Mouse (Mus musculus) forebrain, embryonic 11.5 days (tissue): ENCODE results near the gene Asic2. TPM values are rescaled to one million over a fixed set of nuclear protein-coding genes. Genes with fewer than 3 reads are reported as not detected.

Experiments used
- ATAC-seq: fragments of 200-750 bp; cut with Nextera tagmentation; replicated peaks from 2 replicates; pipeline ENCODE4 v1.8.0; 2017; ENCODE audit warnings: moderate TSS enrichment; ENCODE audit not compliant: low FRiP score
- DNase-seq: peaks from one replicate; pipeline ENCODE4 v3.0.0-alpha.2; 2017; ENCODE audit warnings: low spot score
- H3K27ac ChIP-seq: fragments of 300-500 bp; sonication (generic); 2 replicates; pipeline ENCODE4 v1.5.1; 2014; ENCODE audit warnings: low read depth, low read length
- H3K27me3 ChIP-seq: fragments of 300-500 bp; sonication (generic); 2 replicates; pipeline ENCODE4 v1.6.1; 2014; ENCODE audit warnings: mild to moderate bottlenecking, low read length, mixed read lengths; ENCODE audit not compliant: control insufficient read depth, insufficient read depth
- H3K36me3 ChIP-seq: fragments of 300-500 bp; sonication (generic); 2 replicates; pipeline ENCODE4 v1.6.1; 2014; ENCODE audit warnings: mild to moderate bottlenecking, low read length, moderate library complexity, mixed read lengths; ENCODE audit not compliant: control insufficient read depth, insufficient read depth
- H3K4me1 ChIP-seq: fragments of 300-500 bp; sonication (generic); replicated peaks from 2 replicates; pipeline ENCODE4 v1.6.1; 2014; ENCODE audit warnings: low read length, mixed read lengths; ENCODE audit not compliant: control insufficient read depth, insufficient read depth
- H3K4me2 ChIP-seq: fragments of 300-500 bp; sonication (generic); 2 replicates; pipeline ENCODE4 v1.6.1; 2014; ENCODE audit warnings: low read depth, mild to moderate bottlenecking, low read length, moderate library complexity, mixed read lengths; ENCODE audit not compliant: severe bottlenecking
- H3K4me3 ChIP-seq: fragments of 300-500 bp; sonication (generic); 2 replicates; pipeline ENCODE4 v1.5.1; 2014; ENCODE audit warnings: low read depth, low read length
- H3K9ac ChIP-seq: fragments of 300-500 bp; sonication (generic); 2 replicates; pipeline ENCODE4 v1.6.1; 2014; ENCODE audit warnings: low read length
- H3K9me3 ChIP-seq: fragments of 300-500 bp; sonication (generic); 2 replicates; pipeline ENCODE4 v1.6.1; 2016; ENCODE audit warnings: low read length, mixed read lengths; ENCODE audit not compliant: control insufficient read depth
- WGBS: fragments of 180-500 bp; shearing (Covaris S2); extraction: QIAGEN DNeasy Blood & Tissue Kit; methylation state at CpG from one replicate; pipeline ENCODE4 v1.1.7; 2014; 5-methylcytosine and 5-hydroxymethylcytosine counted together
- polyA plus RNA-seq: library from polyadenylated mRNA; unstranded; fragments of >200 nt; fragmentation: Nextera tagmentation; extraction: Ambion mirVana; gene quantifications from 2 replicates; pipeline ENCODE4 v1.2.1, GENCODE M21; 2014

Asic2 gene
- polyA plus RNA-seq, 1 experiment from 2014 or later, result 0.94 TPM

GRCm38 (mm10) chr11:81189103-81189502, 779.2 kb downstream of the Asic2 start:
- no peak for ATAC-seq
- H3K9me3 ChIP-seq, result no peaks in the 10 kb centered on the region
- no peak overlapping the region for H3K27ac ChIP-seq
- H3K9ac ChIP-seq, result no peak overlapping the region
- no peaks in the 10 kb centered on the region for H3K36me3 ChIP-seq
- DNase-seq, result peak; percentile 27
- H3K4me1 ChIP-seq, result no peaks in the 10 kb centered on the region
- no peak overlapping the region for H3K4me3 ChIP-seq
- H3K27me3 ChIP-seq, result no peaks in the 10 kb centered on the region
- no peak overlapping the region for H3K4me2 ChIP-seq
- WGBS, result 93% methylated on average over 6 of the region's 6 CpGs

- H3K4me3 ChIP-seq, result no peak overlapping the region
- H3K27ac ChIP-seq, result no peak overlapping the region
- no peak overlapping the region for H3K9ac ChIP-seq
- H3K9me3 ChIP-seq, result no peaks in the 10 kb centered on the region
- H3K36me3 ChIP-seq, result no peaks in the 10 kb centered on the region
- DNase-seq (peak; percentile 9), ATAC-seq (no peak)
- H3K27me3 ChIP-seq, result no peaks in the 10 kb centered on the region
- H3K4me1 ChIP-seq, result no peaks in the 10 kb centered on the region
- WGBS, result 88% methylated on average over 3 of the region's 3 CpGs
- H3K4me2 ChIP-seq, result no peak overlapping the region
Measured at GRCm38 (mm10) chr11:81187851-81188250, 780.4 kb downstream of the Asic2 start.

GRCm38 (mm10) chr11:81184721-81185120, 783.5 kb downstream of the Asic2 start:
- Histone ChIP-seq H3K36me3 (no peaks in the 10 kb centered on the region), H3K4me3 (no peak overlapping the region), H3K9ac (no peak overlapping the region), H3K9me3 (no peaks in the 10 kb centered on the region), H3K4me1 (no peaks in the 10 kb centered on the region), H3K27ac (no peak overlapping the region), H3K27me3 (no peaks in the 10 kb centered on the region), H3K4me2 (no peak overlapping the region)
- ATAC-seq (no peak), DNase-seq (peak; percentile 43)
- 66% methylated on average over 7 of the region's 7 CpGs for WGBS

GRCm38 (mm10) chr11:81164890-81165289, 803.4 kb downstream of the Asic2 start:
- H3K9me3 ChIP-seq, result no peaks in the 10 kb centered on the region; the same call in 1 of the 2 replicates
- no peak overlapping the region for H3K4me3 ChIP-seq
- no peaks in the 10 kb centered on the region for H3K27me3 ChIP-seq
- H3K4me2 ChIP-seq, result no peak overlapping the region
- 81% methylated on average over 2 of the region's 2 CpGs for WGBS
- DNase-seq (no peak), ATAC-seq (no peak)
- no peaks in the 10 kb centered on the region for H3K4me1 ChIP-seq
- H3K9ac ChIP-seq, result no peak overlapping the region
- H3K36me3 ChIP-seq, result no peaks in the 10 kb centered on the region
- H3K27ac ChIP-seq, result no peak overlapping the region

GRCm38 (mm10) chr11:81163056-81163455, 805.2 kb downstream of the Asic2 start:
- no peak overlapping the region for H3K4me2 ChIP-seq
- 63% methylated on average over 4 of the region's 4 CpGs for WGBS
- no peaks in the 10 kb centered on the region for H3K27me3 ChIP-seq
- H3K9me3 ChIP-seq, result no peaks in the 10 kb centered on the region; the same call in 1 of the 2 replicates
- DNase-seq (no peak), ATAC-seq (no peak)
- no peaks in the 10 kb centered on the region for H3K36me3 ChIP-seq
- H3K4me3 ChIP-seq, result no peak overlapping the region
- no peak overlapping the region for H3K9ac ChIP-seq
- no peaks in the 10 kb centered on the region for H3K4me1 ChIP-seq
- H3K27ac ChIP-seq, result no peak overlapping the region

DNA sequence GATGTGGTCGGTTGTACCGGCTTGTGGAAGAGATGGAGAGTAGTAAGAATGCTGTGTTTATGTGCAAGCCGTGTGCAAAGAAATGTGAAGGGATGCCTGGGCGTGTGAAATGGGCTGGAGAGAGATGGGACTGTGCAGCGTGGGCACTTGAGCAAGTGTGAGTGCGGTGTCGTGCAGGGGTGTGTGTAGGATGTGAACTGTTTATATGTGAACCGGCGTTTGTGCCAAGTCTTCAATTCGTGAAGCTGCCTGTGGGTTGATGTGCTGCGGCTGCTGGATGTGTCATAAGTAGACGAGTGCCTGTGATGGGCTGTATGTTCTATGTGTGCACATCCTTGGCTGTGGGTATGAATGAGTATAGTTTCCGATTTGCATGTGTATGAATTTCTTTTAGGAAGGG, 814.4 kb downstream of the Asic2 start:
- Histone ChIP-seq H3K4me2 (peak overlapping the region; percentile 96), H3K4me3 (peak overlapping the region; percentile 50), H3K4me1 (peaks cover 3% of the 10 kb centered on the region; the same call in 1 of the 2 replicates), H3K36me3 (no peaks in the 10 kb centered on the region), H3K9me3 (no peaks in the 10 kb centered on the region), H3K9ac (no peak overlapping the region), H3K27ac (no peak overlapping the region), H3K27me3 (peaks cover 12% of the 10 kb centered on the region)
- ATAC-seq (peak; percentile 22; the same call in 1 of the 2 replicates), DNase-seq (no peak)
- 15% methylated on average over 13 of the region's 13 CpGs for WGBS

DNA sequence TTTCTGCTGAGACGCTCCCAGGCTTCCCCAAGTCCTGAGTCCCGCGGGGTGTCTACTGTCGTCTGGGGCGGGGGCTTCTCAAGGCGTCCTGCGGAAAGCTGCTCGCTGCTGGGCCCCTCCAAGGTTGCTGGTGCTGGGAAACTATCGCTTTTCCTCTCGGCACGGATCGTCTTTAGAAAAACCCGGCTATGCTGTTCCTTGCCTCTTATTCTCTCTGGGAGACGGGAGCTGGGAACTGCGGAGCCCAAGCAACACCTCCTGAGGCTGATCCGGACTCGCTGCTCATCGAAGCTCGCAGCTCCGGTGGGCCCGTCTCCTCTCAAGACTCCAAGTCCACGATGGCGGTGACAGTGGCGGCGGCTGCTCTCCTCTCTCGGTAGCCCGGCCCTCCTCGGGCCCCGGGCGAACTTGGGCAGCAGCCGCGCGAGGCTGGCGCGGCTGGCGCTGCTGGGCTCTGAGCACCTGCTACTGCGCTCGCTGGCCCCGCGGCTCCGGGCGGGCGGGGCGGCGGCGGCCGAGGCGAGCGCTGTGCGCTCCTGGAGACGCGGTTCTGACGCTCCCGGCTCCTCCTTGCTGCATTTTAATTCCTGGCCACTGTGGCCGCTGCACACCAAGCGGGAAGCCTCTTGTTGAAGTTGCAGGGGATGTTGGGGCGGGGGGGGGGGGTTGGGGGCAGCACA, 815.0 kb downstream of the Asic2 start:
- Histone ChIP-seq H3K4me1 (peaks cover 3% of the 10 kb centered on the region; the same call in 1 of the 2 replicates), H3K9ac (peak overlapping the region; percentile 57), H3K27ac (no peak overlapping the region), H3K27me3 (peaks cover 12% of the 10 kb centered on the region), H3K4me2 (peak overlapping the region; percentile 96), H3K36me3 (no peaks in the 10 kb centered on the region), H3K4me3 (peak overlapping the region; percentile 50), H3K9me3 (no peaks in the 10 kb centered on the region)
- ATAC-seq (peak; percentile 77), DNase-seq (peak; percentile 82)
- WGBS, result under 1% methylated on average over 55 of the region's 57 CpGs

- Histone ChIP-seq H3K27me3 (peaks cover 12% of the 10 kb centered on the region), H3K4me1 (peaks cover 3% of the 10 kb centered on the region; the same call in 1 of the 2 replicates), H3K9ac (peak overlapping the region; percentile 57), H3K4me3 (peak overlapping the region; percentile 50), H3K4me2 (peak overlapping the region; percentile 96), H3K36me3 (no peaks in the 10 kb centered on the region), H3K9me3 (no peaks in the 10 kb centered on the region), H3K27ac (no peak overlapping the region)
- peak; percentile 83 for DNase-seq
- peak; percentile 79 for ATAC-seq
- WGBS, result under 1% methylated on average over 55 of the region's 55 CpGs
Measured at GRCm38 (mm10) chr11:81152460-81153160, 815.6 kb downstream of the Asic2 start.
